In genomic region chr9:82854040-82854439, GRCm38 (mm10) we compare ENCODE assay signal across 9 mouse cellular contexts. TPM values are rescaled to one million over a fixed set of nuclear protein-coding genes. Genes with fewer than 3 reads are reported as not detected.
A peak's percentile ranks its signal among the peaks of the same experiment; 100 is the strongest.
DNase-seq lines count a peak whose midpoint lies in the region; ATAC-seq and TF ChIP-seq lines count a peak whose summit lies in the region.
"Had no signal": no experiment of that assay in that cellular context is flagged by ENCODE, and none has a peak within 500 bp of the region (broad histone marks: within the 10 kb centered on the region; RNA-seq: fewer than 3 reads in every experiment).

No protein-coding gene starts in this region.

- intact Hi-C loops in heart, postnatal 14 days (cut with DNase I): no loop called here

- no peaks in the 10 kb centered on the region for H3K36me3 ChIP-seq in G1E (replicated peaks)
- H3K36me3 ChIP-seq in midbrain, postnatal 0 days (ENCODE audit: insufficient read depth, low read length): no peaks in the 10 kb centered on the region

- ATAC-seq in G1E (ENCODE audit: extremely low read depth, insufficient number of reproducible peaks, low FRiP score, poor library complexity, severe bottlenecking): peak; percentile 60; the same call in 1 of the 2 replicates
- no peak for ATAC-seq in midbrain, postnatal 0 days (ENCODE audit: low FRiP score)

- peak in 1 of 2 experiments; percentile 28 for DNase-seq in layer of hippocampus, adult 2 months (ENCODE audit: low spot score in 2 of 2)
- no peak for DNase-seq in layer of hippocampus, adult 18-20 months (ENCODE audit: low spot score in 2 of 2)
- DNase-seq in G1E (ENCODE audit: low spot score): no peak
- DNase-seq in embryo, embryonic 9.5 days (ENCODE audit: extremely low spot score): peak; percentile 21
- peak; percentile 23 for DNase-seq in midbrain, postnatal 0 days (ENCODE audit: low spot score)
- DNase-seq in testis, postnatal 10 days (ENCODE audit: low spot score): no peak
- DNase-seq in heart, postnatal 14 days: no peak
- DNase-seq in adrenal gland, adult (ENCODE audit: inconsistent age in 2 of 2, low spot score in 1 of 2): no peak

- peak overlapping the region; percentile 54 for H3K27ac ChIP-seq in layer of hippocampus, adult 2 months
- no peak overlapping the region for H3K27ac ChIP-seq in midbrain, postnatal 0 days (ENCODE audit: low read depth, low read length)
- H3K27ac ChIP-seq: macrophage had no signal

- no peak overlapping the region for H3K4me2 ChIP-seq in midbrain, postnatal 0 days (ENCODE audit: low read depth, low read length, poor library complexity, severe bottlenecking)

- no peak overlapping the region for H3K9ac ChIP-seq in midbrain, postnatal 0 days (replicated peaks; ENCODE audit: low read length, poor library complexity, severe bottlenecking)

- no peaks in the 10 kb centered on the region for H3K9me3 ChIP-seq in G1E (replicated peaks)
- H3K9me3 ChIP-seq in midbrain, postnatal 0 days (ENCODE audit: low read length): no peaks in the 10 kb centered on the region

- peaks cover 2% of the 10 kb centered on the region; the same call in 1 of the 2 replicates for H3K4me1 ChIP-seq in G1E (ENCODE audit: insufficient read depth, low read depth, low read length)
- no peaks in the 10 kb centered on the region for H3K4me1 ChIP-seq in midbrain, postnatal 0 days (ENCODE audit: insufficient read depth, low read length)

- WGBS in midbrain, postnatal 0 days: 54% methylated on average over 2 of the region's 2 CpGs

- peak; percentile 78 for TF ChIP-seq CTCF in layer of hippocampus, adult 2 months (conservative IDR thresholded peaks at IDR 0.05)
- TF ChIP-seq CTCF in G1E (IDR thresholded peaks at IDR 0.05; ENCODE audit: low read depth, low read length): no peak
- peak; percentile 80 for TF ChIP-seq CTCF in midbrain, postnatal 0 days (IDR thresholded peaks at IDR 0.05)

- H3K27me3 ChIP-seq in G1E (ENCODE audit: insufficient read depth, low read length): no peaks in the 10 kb centered on the region
- no peaks in the 10 kb centered on the region for H3K27me3 ChIP-seq in midbrain, postnatal 0 days (ENCODE audit: insufficient read depth, low read length)

- no peak overlapping the region for H3K4me3 ChIP-seq in layer of hippocampus, adult 2 months
- no peak overlapping the region for H3K4me3 ChIP-seq in G1E (ENCODE audit: low read depth, low read length)
- H3K4me3 ChIP-seq in midbrain, postnatal 0 days (ENCODE audit: low read depth, low read length): no peak overlapping the region

RNA-seq across cellular contexts. Expression of gene Irak1bp1, which starts 24.7 kb away (rescaled TPM):
- total RNA-seq in layer of hippocampus, adult 2 months (2021): 10 to 100 TPM; 20.8 to 22.3 TPM
- total RNA-seq in layer of hippocampus, adult 18-20 months (2021): 10 to 100 TPM; 17.7 to 19.3 TPM
- total RNA-seq in G1E (2014; fragmentation: Nextera tagmentation) (12.7 and 15.5 TPM in 2 replicates), G1E (2017) (8.4 and 12.7 TPM in 2 replicates)
- polyA plus RNA-seq in G1E (2012): 8.1 and 8.2 TPM in 2 replicates
- total RNA-seq in midbrain, postnatal 0 days (2014; rRNA removed): 22.0 and 27.6 TPM in 2 replicates
- polyA plus RNA-seq in midbrain, postnatal 0 days (2015; fragmentation: Nextera tagmentation; extraction: Ambion mirVana): 46.5 and 48.2 TPM in 2 replicates
- total RNA-seq in heart, postnatal 14 days (2021): 1 to 10 TPM; 2.0 to 2.5 TPM

Comparison
In these comparisons a context has a peak if more than half of its experiments do, and no peak if none do; other contexts are left out.
1. DNase-seq: peak in embryo, embryonic 9.5 days (single experiment) and midbrain, postnatal 0 days (single experiment); none in layer of hippocampus, adult 18-20 months (0 of 2), G1E (single experiment), testis, postnatal 10 days (single experiment), heart, postnatal 14 days (0 of 2) and adrenal gland, adult (0 of 2).